22 mouse cellular contexts compared by ENCODE assay signal in genomic region chr1:180799253-180799652, GRCm38 (mm10). TPM values are rescaled to one million over a fixed set of nuclear protein-coding genes. Genes with fewer than 3 reads are reported as not detected.
DNase-seq lines count a peak whose midpoint lies in the region; ATAC-seq and TF ChIP-seq lines count a peak whose summit lies in the region.
"Had no signal": no experiment of that assay in that cellular context is flagged by ENCODE, and none has a peak within 500 bp of the region (broad histone marks: within the 10 kb centered on the region; RNA-seq: fewer than 3 reads in every experiment).

No protein-coding gene starts in this region.

- no peak overlapping the region for H3K4me3 ChIP-seq in ES-E14 (ENCODE audit: insufficient read depth in 1 of 2, low read depth in 1 of 2, low read length in 2 of 2, poor library complexity in 1 of 2, severe bottlenecking in 1 of 2)
- H3K4me3 ChIP-seq: embryonic facial prominence, embryonic 12.5 days; embryonic facial prominence, embryonic 15.5 days; forebrain, embryonic 15.5 days; heart, adult 2 months; heart, embryonic 10.5 days; heart, embryonic 13.5 days had no signal

- H3K27ac ChIP-seq in ES-E14 (ENCODE audit: insufficient read depth, low read depth, low read length, poor library complexity, severe bottlenecking), result no peak overlapping the region
- H3K27ac ChIP-seq: embryonic facial prominence, embryonic 12.5 days; embryonic facial prominence, embryonic 15.5 days; forebrain, embryonic 15.5 days; heart, adult 2 months; heart, embryonic 10.5 days; heart, embryonic 13.5 days; hindbrain, embryonic 14.5 days had no signal

- DNase-seq in ES-E14 (ENCODE audit: low read depth, low spot score), result no peak
- DNase-seq in MEL-GATA-1-ER (ENCODE audit: extremely low read depth, low read depth), result peak; percentile 71
- no peak for DNase-seq in right cerebral cortex, adult 2 months (ENCODE audit: low spot score in 2 of 2)
- no peak for DNase-seq in adrenal gland, postnatal 36 days
- DNase-seq: adrenal gland, adult 8-10 months; adrenal gland, postnatal 25 days; cerebellum, adult 9-10 months; gastrocnemius, postnatal 25 days; heart, adult 2 months; heart, postnatal 14 days; heart, postnatal 4 days had no signal

- H3K9me3 ChIP-seq in ES-E14 (ENCODE audit: control insufficient read depth, insufficient read depth, low read depth, low read length), result no peaks in the 10 kb centered on the region
- H3K9me3 ChIP-seq: embryonic facial prominence, embryonic 12.5 days; embryonic facial prominence, embryonic 15.5 days; forebrain, embryonic 15.5 days; G1E had no signal

- in situ Hi-C loops in ES-E14 (cut with MboI; ENCODE audit: low sequenced_read_pairs in 2 of 2, unreplicated experiment in 2 of 2), result no loop called here

- H3K4me1 ChIP-seq in ES-E14 (ENCODE audit: control insufficient read depth in 2 of 2, insufficient read depth in 2 of 2, low read length in 2 of 2, poor library complexity in 1 of 2), result no peaks in the 10 kb centered on the region

- H3K36me3 ChIP-seq in ES-E14 (ENCODE audit: control insufficient read depth, insufficient read depth, low read length, poor library complexity, severe bottlenecking), result peaks cover 19% of the 10 kb centered on the region

- H3K9ac ChIP-seq in ES-E14 (ENCODE audit: insufficient read depth, low read depth, low read length, poor library complexity, severe bottlenecking), result no peak overlapping the region
- H3K9ac ChIP-seq: embryonic facial prominence, embryonic 12.5 days; embryonic facial prominence, embryonic 15.5 days; forebrain, embryonic 15.5 days; heart, embryonic 13.5 days; hindbrain, embryonic 14.5 days had no signal

- peak; percentile 77 to 86 for ATAC-seq in hematopoietic stem cell, adult 5-6 weeks (replicated peaks in 1 of 2; ENCODE audit: insufficient read depth in 1 of 2, low FRiP score in 2 of 2, low TSS enrichment in 1 of 2, low read depth in 1 of 2, poor library complexity in 2 of 2, severe bottlenecking in 2 of 2)
- ATAC-seq in megakaryocyte-erythroid progenitor cell, adult 5-6 weeks (replicated peaks; ENCODE audit: low FRiP score, low TSS enrichment, poor library complexity, severe bottlenecking), result no peak
- ATAC-seq: activated CD4-positive, CD25-positive, alpha-beta regulatory T cell, adult 4 months; forebrain, embryonic 15.5 days; intestine, postnatal 0 days had no signal

TF ChIP-seq in ES-E14, 5 proteins besides CTCF, POLR2A, EP300 and RAD21:
- no peak for TF ChIP-seq ZC3H11A (IDR thresholded peaks at IDR 0.05; ENCODE audit: borderline replicate concordance, low read depth, low read length)
- peak; percentile 78 for TF ChIP-seq ZNF384 (IDR thresholded peaks at IDR 0.05; ENCODE audit: low read depth, low read length)
- no peak for TF ChIP-seq HCFC1 (IDR thresholded peaks at IDR 0.05; ENCODE audit: borderline replicate concordance, insufficient read depth, low read length)

RNA-seq across cellular contexts. Expression of gene H3f3a, which starts 14.5 kb away (rescaled TPM):
- total RNA-seq in ES-E14 (2012; rRNA removed), result 503 and 657 TPM in 2 replicates
- total RNA-seq in hematopoietic stem cell, adult 5-6 weeks (2017), result 1,757 and 2,309 TPM in 2 replicates
- 737 and 1,041 TPM in 2 replicates for total RNA-seq in megakaryocyte-erythroid progenitor cell, adult 5-6 weeks (2014; fragmentation: Nextera tagmentation)
- 1,518 and 1,745 TPM in 2 replicates for total RNA-seq in megakaryocyte-erythroid progenitor cell, adult 5-6 weeks (2017)
- total RNA-seq in adrenal gland, postnatal 36 days (2021), result 100 to 1,000 TPM; 680 to 813 TPM

RNA-seq across cellular contexts. Expression of gene Sde2, which starts 51.7 kb away (rescaled TPM):
- 39.6 and 41.2 TPM in 2 replicates for total RNA-seq in ES-E14 (2012; rRNA removed)
- 53.2 and 68.7 TPM in 2 replicates for total RNA-seq in hematopoietic stem cell, adult 5-6 weeks (2017)
- total RNA-seq in megakaryocyte-erythroid progenitor cell, adult 5-6 weeks (2014; fragmentation: Nextera tagmentation), result 22.0 and 23.2 TPM in 2 replicates
- 37.6 and 45.7 TPM in 2 replicates for total RNA-seq in megakaryocyte-erythroid progenitor cell, adult 5-6 weeks (2017)
- total RNA-seq in adrenal gland, postnatal 36 days (2021), result 10 to 100 TPM; 24.6 to 30.5 TPM
